Mouse (Mus musculus) heart, adult 2 months (tissue): Measurements from ENCODE around the gene Nfe2l3.

Source experiments
- CTCF ChIP-seq: fragments of 200-600 bp; IDR thresholded peaks from 2 replicates; pipeline ENCODE4 v1.8.1; 2022; ENCODE audit warnings: antibody characterized with exemption, mild to moderate bottlenecking, moderate library complexity
- POLR2A ChIP-seq: fragments of 200-500 bp; IDR thresholded peaks from 2 replicates; pipeline ENCODE4 v1.6.1; 2011; ENCODE audit warnings: mild to moderate bottlenecking, low read depth, low read length, control low read depth; ENCODE audit not compliant: insufficient read depth

DNA sequence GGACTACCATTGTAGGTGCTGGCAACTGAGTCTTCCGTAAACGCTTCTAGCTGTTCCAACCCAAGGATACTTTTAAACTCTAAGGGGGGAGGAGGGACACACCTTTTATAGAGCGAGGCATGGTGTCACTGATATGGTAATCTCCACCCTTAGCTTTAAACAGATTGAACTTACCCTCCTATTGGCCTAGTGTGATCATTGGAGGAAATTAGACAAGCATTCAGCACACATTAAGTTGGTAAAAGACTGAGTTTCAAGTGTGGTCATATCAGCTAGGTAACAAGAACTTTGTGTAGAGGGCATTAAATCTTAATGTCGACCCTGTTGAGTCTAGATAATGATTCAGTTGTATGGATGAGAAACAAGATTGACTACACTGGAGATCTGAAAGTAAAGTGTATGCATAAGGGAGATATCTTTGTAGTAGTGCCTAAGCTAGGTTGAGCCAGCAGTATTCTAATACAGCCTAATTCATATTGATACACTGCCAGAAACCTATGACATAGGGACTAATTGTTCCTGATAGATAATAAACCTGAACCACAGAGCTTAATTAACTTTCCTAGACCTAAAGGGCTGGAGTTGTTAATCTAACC lies 46.8 kb downstream of the Nfe2l3 start:
- no peak for TF ChIP-seq CTCF
- TF ChIP-seq POLR2A = no peak
